Mouse (Mus musculus): Measurements from ENCODE around the gene 1700024B05Rik.
"Not testable (repeated sequence)": the region's sequence is repeated elsewhere in the genome, so short reads cannot be mapped to it uniquely, and the experiment has no call there.

The 1700024B05Rik gene

GRCm38 (mm10) chr14:41943695-41944094 is at the start of gene 1700024B05Rik:
1700024B05Rik (plus strand) TSS chr14:41943995.
- in situ Hi-C loops (cut with MboI; ENCODE audit: low pct_unique_long_range_greater_than_20kb in 1 of 2, low sequenced_read_pairs in 2 of 2, unreplicated experiment in 1 of 2): not testable (repeated sequence)

- in situ Hi-C loops (cut with MboI; ENCODE audit: low pct_unique_long_range_greater_than_20kb in 1 of 2, low sequenced_read_pairs in 2 of 2, unreplicated experiment in 1 of 2): not testable (repeated sequence)
Observed at GRCm38 (mm10) chr14:41907190-41907589, 36.6 kb upstream of the 1700024B05Rik start, which contains the start of gene Gm7980. Gm7980 (minus strand) TSS chr14:41907290.

GRCm38 (mm10) chr14:41924649-41925048 is 19.1 kb upstream of the 1700024B05Rik start, which contains the start of gene 1700049E17Rik1:
1700049E17Rik1 (plus strand) TSS chr14:41924949.
- in situ Hi-C loops (cut with MboI; ENCODE audit: low pct_unique_long_range_greater_than_20kb in 1 of 2, low sequenced_read_pairs in 2 of 2, unreplicated experiment in 1 of 2): not testable (repeated sequence)

- in situ Hi-C loops (cut with MboI; ENCODE audit: low pct_unique_long_range_greater_than_20kb in 1 of 2, low sequenced_read_pairs in 2 of 2, unreplicated experiment in 1 of 2): not testable (repeated sequence)
Observed at GRCm38 (mm10) chr14:41964095-41964494, 20.3 kb downstream of the 1700024B05Rik start.

GRCm38 (mm10) chr14:41967827-41968226 is 24.0 kb downstream of the 1700024B05Rik start, which contains the start of gene Gm6401:
Gm6401 (minus strand) TSS chr14:41967927.
- in situ Hi-C loops (cut with MboI; ENCODE audit: low pct_unique_long_range_greater_than_20kb in 1 of 2, low sequenced_read_pairs in 2 of 2, unreplicated experiment in 1 of 2): not testable (repeated sequence)

GRCm38 (mm10) chr14:41968596-41968995 is 24.8 kb downstream of the 1700024B05Rik start:
- in situ Hi-C loops (cut with MboI; ENCODE audit: low pct_unique_long_range_greater_than_20kb in 1 of 2, low sequenced_read_pairs in 2 of 2, unreplicated experiment in 1 of 2): not testable (repeated sequence)

- in situ Hi-C loops (cut with MboI; ENCODE audit: low pct_unique_long_range_greater_than_20kb in 1 of 2, low sequenced_read_pairs in 2 of 2, unreplicated experiment in 1 of 2): not testable (repeated sequence)
Observed at GRCm38 (mm10) chr14:41983225-41983624, 39.4 kb downstream of the 1700024B05Rik start, which contains the start of gene Gm3543. Gm3543 (minus strand) TSS chr14:41983325.
